Mouse (Mus musculus) v-Abl transformed pro-B cells (cell line): Measurements from ENCODE around the gene Heatr6.

Experiments used
- in situ Hi-C, 2 experiments: fragments of 400-800 bp; cut with MboI; formaldehyde crosslinking; loops; one replicate each; pipeline ENCODE4 v1.15.1; 2025; ENCODE audit not compliant: unreplicated experiment in 2 of 2

Gene Heatr6

DNA sequence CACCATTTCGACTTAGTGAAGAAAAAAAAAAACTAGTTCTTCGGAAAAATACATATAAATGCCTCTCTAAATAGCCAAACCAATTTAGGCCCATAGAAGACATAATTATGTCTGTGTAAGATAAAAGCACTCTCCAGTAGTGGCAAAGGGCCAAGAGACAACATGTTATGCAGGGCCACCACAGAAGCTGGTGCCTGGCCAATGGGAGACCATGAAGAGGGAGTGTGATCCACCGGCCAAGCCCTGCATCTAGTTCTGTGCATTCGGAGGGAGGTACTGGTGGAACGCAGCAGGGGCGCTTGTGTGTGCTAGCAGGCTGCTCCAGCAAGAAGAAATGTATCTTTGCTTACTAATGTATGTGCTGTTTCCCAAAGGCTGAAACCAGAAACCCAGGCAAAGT, 42.6 kb downstream of the Heatr6 start:
- in situ Hi-C loops = loop anchor here in 1 of 2 experiments (25.0 kb wide), 1 partner anchor 441 kb away; no protein-coding TSS in a partner anchor

DNA sequence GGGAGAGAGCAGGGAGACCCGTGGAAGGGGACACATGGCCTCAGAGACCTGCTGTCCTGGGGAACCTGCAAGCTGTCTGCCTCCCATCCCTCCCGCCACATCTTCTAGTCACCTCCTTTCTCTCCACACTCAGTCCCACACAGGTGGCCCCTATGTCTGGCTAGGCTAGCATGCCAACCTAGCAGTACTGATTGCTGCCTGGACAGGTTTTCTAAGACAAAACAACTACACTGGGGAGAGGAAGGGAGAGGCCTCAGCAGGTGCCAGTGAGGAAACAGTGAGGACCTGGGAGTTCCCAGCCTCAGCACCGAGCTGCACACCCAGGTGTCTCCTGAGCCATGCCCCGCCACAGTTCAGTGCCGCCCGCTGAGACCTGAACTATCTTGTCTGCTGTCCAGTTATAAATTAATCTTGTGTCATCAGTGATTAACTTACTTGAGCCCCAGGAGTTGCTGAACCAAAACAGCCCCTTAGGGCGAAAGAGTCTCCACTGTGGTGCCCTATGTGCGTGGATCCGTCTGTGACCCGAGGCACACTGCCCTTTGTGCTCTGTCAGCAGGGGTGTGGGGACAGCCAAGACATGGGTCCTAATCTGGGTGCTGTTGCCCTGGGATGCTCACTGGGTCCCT, 43.6 kb downstream of the Heatr6 start:
- in situ Hi-C loops = loop anchor here in 1 of 2 experiments (25.0 kb wide), 1 partner anchor 440 kb away; no protein-coding TSS in a partner anchor

DNA sequence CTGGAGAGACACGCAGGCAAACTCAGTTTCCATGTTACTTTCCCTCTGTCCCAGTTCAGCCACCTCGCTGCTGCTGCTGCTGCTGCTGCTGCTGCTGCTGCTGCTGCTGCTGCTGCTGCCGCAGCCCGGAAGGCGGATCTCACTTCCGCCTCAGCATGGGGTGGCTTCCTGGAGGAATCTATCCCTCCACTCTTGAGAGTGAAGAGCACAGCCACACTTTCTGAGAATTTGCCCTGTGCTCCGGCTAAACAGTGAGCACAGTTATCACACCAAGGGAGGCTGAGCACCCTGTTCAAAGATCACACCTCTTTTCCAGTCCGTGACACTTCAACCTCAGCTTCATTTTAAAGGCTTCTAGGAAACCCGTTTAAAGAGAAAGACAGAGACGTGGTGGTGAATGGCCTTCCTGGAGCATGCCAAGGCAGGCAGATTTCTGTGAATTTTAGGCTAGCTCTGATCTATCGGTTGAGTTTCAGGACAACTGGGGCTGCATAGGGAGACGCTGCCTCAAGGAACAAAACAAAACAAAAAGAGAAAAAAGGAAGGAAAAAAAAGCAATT, 46.5 kb downstream of the Heatr6 start:
- in situ Hi-C loops = loop anchor here (10.0 to 25.0 kb wide), 4 partner anchors 225 to 1015 kb away; partner anchors contain the start of gene Mrm1 (in 1 of the 2)

DNA sequence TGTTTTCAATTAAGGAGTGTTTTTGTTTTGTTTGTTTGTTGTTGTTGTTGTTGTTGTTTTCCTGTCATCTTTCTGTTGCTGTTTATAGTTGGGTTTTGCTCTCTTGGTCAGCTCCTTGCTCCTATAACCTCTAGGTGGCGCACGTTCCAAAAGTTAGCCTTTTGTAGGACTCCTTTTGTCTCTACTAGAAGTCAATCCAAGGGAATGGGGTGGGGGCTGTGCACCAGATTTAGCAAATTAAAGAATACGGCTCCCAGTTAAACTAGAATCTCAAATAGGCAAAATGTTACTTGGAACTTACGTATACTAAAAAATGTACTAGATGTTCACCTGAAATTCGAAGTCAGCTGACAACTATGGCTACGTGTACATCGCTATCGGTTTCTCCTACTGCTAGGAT, 48.7 kb downstream of the Heatr6 start:
- in situ Hi-C loops = loop anchor here (10.0 kb wide), 3 partner anchors 223 to 1013 kb away; partner anchors contain the start of gene Mrm1 (in 1 of the 2)

DNA sequence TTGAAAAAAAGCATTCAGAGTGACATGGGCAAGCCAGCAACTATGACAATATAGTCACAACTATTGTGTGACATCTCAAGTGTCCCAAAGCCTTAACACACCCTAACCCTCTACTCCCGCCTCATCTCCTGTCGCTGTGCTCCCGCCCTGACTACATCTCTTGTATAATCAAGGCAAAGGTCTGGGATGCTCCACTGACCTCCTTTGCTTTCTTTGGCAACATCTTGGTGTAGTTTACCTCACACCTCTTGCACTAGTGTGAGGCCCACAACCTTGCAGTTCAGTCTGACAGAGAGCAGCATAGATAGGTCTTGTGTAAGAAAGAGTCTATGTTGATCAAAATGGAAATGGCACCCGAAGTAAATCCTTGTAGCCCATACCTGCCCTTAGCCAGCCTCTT, 49.1 kb downstream of the Heatr6 start:
- in situ Hi-C loops = loop anchor here (10.0 kb wide), 3 partner anchors 222 to 1012 kb away; partner anchors contain the start of gene Mrm1 (in 1 of the 2)

DNA sequence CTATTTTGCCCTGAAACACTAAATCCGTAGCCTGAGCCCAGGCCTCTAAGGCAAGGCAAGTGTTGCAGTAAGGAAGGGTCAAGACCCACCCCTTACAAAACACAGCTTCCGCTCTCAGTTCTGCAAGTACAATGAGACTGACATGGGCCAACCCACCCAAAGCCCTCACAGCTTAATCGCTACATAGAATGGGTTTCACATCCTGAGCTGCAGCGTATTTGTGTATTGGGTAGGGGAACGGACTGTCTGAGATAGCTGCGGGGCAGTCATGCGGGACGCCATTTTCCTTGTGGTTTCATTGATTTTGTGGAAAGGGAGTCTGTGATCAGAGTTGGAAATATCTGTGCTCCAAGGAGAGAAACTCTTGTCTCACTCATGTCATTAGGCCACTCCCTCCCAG, 56.9 kb downstream of the Heatr6 start:
- in situ Hi-C loops = no loop called here

DNA sequence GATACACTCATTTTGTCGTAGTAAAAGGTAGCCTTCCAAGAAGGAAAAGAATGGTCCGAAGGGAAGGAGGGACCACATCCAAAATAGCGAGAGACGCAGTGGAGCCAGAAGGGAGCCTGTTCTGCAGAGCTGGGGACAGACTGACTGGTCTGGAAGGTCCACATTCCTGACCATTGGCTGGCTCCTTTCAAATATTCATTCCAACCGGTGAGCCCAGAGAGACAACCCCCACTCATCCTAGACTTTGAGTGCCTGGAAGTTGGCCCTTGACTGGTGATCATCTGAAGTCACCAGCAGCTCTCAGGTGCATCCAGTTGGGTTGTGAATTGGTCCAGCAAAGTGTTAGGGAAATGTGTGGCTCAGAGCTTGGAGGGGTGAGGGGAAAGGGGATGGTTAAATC, 61.7 kb downstream of the Heatr6 start:
- in situ Hi-C loops = loop anchor here (5.0 kb wide), 1 partner anchor 112 kb away; no protein-coding TSS in a partner anchor

DNA sequence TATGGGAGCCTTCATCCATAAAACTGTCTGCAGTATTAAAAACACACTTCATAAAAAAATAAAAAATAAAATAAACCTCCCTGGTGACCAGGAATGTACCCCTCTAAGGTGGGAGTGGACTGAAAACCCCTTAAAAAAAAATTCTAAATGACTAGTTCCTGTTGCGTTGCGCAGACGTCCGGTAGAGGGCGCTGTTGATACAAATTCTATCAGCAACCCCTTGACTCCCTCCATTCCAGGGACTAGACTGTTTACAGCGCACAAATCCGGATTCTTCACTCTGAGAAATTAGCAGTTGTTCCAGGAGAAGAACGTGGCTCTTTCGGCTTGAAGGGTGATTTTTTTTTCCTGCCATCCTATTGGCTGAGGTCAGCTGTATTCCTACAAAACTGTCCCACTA, 62.1 kb downstream of the Heatr6 start:
- in situ Hi-C loops = loop anchor here (5.0 kb wide), 1 partner anchor 112 kb away; no protein-coding TSS in a partner anchor

DNA sequence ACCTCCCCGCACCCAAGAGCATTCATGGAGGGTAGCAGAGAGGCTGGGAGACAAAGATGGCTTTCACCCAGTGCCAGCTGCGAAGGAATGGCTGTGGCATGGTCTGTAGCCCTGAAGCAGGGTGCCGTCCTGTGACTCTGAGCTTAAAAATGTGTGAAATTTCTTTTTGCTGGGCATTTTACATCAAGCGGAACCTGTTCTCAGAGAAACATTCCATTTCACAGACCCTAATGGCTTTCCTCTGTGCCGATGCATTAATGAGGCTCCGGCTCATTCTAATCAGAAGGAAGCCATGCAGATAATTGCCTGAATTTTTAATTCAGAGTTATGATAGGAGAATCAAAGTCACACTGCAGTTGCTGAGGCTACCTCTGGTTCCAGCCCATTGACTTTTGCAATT, 63.6 kb downstream of the Heatr6 start:
- in situ Hi-C loops = loop anchor here (5.0 kb wide), 1 partner anchor 110 kb away; no protein-coding TSS in a partner anchor

DNA sequence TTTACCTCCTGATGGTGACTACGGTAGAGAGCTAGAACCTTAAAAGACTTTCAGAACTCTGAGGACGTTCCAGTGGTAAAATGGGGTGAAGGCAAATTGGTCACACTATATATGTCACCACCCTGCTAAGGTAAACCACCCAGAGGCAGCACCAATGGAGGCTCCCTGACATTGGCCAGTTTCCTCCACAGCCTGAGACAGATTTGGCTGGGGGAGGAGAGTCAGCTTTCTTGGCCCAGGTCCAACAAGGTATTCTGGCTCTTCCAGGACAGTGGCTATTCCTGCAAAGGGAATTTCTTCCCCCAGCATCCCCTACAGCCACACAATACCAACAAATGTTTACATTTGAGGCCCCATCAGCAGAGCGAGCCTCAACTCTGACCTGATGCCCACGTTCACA, 64.5 kb downstream of the Heatr6 start:
- in situ Hi-C loops = loop anchor here (5.0 kb wide), 1 partner anchor 109 kb away; no protein-coding TSS in a partner anchor

DNA sequence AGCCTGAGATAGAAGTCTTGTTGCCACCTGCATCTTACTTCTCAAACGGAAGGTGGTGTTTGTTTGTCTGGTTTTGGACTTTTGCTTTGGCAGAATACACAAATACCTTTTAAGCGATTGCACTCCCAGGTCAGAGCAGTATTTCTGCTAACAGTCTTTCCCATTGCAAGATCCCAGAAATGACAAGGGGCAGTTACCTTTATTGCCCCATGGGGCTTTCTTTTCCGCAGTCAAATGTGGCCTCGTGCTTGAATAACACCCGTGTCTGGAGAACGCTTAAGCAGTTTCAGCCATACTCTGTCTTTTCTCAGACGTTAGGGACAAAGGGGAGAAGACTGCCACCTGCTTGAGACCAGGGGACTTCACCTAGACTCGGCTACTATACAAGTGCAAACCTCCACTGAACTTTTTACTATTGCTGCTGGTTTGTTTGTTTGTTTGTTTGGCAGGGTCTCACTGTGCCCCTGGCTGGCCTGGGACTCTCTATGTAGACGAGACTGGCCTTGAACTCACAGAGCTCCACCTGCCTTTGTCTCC, 65.2 kb downstream of the Heatr6 start:
- in situ Hi-C loops = loop anchor here (5.0 kb wide), 1 partner anchor 109 kb away; no protein-coding TSS in a partner anchor

DNA sequence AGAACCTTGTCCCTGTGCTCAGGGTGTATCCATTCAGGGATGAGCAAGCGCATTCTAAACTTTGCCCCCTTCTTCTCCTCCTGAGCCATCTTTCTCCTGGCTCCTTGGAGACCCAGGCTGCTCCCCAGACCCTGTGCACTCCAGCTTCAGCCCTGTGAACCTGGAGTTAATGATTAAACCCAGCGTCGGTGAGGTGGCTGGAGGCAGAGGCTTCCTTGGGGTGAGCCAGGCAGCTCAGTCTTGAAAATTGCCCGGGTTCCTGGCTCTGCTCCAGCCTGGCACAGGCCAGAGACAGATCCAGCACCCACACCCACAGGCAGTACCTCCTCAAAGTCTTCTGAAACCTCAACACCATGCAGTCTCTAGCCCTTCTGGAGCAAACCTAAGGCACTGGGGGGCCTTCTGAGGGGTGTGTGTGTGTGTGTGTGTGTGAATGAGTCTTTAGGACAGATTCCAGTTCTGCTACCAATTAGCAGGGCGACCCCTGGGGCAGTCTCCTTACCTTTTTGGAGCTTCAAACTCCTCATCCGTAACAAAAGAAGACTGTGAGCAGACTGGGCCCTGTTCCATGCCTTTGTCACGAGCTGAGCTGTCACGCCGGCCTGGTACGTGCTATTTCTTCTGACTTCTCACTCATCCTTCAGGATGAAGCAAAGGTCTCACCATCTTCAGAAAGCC, 66.4 kb downstream of the Heatr6 start:
- in situ Hi-C loops = loop anchor here (5.0 kb wide), 1 partner anchor 107 kb away; no protein-coding TSS in a partner anchor

DNA sequence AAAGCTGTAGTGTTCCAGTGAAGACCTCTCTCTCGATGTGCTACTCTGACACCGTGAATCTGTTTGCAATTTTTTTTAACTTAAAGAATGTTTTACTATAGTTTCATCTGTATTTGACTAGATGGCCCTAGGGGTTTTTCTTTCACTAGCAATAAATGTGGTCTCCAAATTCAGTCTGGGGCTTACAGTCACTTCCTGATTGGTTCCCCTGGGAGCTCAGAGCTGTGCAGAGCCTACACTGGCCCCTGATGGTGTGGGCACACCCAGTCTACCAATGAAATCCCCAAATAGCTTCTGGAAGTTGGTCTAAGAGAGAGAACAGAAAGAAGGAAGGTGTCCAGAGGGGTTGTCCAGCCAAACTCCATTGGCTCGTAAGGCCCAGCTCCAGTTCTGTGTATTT, 72.6 kb downstream of the Heatr6 start:
- in situ Hi-C loops = no loop called here

DNA sequence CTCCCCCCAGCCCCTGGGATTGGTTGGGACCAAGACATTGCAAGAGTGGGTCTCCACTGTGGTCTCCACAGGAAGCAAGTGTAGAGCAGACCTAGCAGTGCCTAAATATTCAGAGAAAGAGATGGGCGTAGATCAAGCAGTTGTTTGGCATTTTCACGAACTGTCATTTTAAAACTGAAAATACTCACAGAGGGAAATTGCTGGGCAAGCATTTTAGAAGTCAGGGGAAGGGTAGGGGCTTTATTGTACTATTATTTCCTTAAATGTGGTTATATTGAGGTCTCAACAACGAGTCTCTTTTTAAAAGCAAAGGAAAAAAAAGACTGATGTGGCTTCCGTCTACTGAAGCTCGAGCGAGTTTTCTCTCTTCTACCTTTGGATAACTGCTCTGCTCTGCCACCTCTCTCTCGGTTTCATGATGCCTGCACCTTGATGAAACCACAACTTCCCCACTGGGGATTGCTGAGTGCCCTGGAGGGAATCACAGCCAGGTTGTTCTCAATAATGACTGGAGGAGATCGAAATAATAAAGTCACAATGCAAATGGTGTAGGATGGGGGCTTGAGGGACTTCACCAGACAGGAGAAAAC, 75.2 kb downstream of the Heatr6 start:
- in situ Hi-C loops = no loop called here

DNA sequence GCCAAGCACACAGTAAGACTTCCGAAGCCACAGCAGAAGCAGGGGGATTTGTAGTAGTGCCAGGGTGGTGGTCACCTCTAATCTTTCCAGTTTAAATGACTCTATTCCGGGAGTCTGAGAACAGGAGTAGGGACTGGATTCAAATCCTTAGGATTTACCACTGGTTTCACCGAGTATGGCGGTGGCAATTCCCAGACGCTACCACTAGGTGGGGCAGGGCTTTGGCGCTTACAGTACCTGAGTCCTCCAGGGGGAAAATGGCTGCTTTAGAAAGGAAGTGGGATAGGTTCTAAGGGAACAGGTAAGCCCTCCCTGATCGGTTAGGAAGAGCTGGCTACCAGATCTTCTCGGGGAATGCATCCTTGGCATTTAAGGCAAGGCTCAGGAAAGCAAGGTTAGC, 78.9 kb downstream of the Heatr6 start:
- in situ Hi-C loops = no loop called here
